Mouse (Mus musculus): Measurements from ENCODE around the gene Map3k3. TPM values are rescaled to one million over a fixed set of nuclear protein-coding genes. Genes with fewer than 3 reads are reported as not detected.

Gene Map3k3
- polyA plus RNA-seq, 1 experiment = 3.5 TPM

DNA sequence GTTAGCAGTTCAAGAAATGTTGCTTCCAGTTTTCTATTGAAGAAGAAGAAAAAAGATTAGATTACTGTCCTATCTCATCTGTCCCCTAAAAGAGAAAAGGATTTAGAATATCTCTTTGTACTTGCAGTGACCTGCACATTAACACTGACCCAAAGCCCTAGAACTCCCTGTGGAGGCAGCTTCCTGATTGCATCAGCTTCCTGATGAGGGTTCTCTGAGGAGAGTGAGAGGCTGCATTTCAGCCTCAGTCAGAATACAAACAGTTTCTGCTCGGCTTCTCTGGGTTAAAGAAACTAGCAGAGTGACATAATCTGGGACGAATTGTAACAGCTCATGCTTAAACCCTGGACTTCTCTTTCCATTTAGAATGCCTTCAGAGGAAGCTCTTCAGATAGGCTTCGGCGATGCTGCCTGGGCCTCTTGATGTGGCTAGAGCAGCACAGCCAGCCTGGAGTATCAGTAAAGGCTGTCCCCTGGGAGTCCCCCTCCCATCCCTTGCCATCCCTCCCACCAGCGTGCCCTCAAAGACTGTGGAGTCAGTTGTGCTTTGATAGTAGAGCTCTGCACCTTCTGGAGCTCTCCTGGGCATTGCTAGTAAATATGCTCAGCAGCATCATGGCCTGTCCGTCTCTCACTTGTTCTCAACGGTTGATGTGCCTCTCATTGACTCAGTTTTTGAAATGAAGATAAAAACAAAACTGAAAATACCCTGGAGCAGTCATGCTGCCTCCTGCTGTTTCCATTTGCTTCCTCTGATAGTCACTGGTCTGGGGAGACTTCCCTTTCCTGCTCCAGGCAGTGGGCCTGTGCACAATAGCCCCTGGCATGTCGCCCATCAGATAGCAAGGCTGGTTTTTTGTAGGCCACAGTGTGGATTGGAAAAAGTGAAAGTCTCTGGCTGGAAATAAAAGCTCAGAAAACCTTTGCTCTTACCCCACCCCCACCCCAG lies 50.4 kb downstream of the Map3k3 start:
- peak; percentile 39 for TF ChIP-seq GATA1 (IDR thresholded peaks at IDR 0.05; ENCODE audit: low read length)

DNA sequence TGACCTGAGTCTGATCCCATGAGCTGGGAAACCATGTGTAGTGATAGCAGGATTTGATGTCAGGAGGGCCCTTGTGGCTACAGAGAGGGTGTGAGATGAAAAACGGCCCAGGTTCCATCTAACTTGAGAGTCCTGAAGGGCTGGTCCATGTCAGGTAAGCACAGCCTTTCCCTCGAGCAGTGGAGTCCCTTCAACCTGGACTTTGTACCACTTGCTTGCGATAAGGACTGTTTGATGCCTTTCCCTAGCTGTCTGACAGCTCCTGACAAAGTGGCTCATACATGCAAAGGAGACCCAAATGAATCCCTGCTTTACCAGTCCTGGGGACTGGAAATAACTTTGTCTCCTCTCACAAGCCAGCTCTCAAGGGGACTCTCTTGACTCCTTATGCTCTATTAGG lies 66.8 kb downstream of the Map3k3 start:
- TF ChIP-seq GATA1 (IDR thresholded peaks at IDR 0.05; ENCODE audit: low read length) = no peak

DNA sequence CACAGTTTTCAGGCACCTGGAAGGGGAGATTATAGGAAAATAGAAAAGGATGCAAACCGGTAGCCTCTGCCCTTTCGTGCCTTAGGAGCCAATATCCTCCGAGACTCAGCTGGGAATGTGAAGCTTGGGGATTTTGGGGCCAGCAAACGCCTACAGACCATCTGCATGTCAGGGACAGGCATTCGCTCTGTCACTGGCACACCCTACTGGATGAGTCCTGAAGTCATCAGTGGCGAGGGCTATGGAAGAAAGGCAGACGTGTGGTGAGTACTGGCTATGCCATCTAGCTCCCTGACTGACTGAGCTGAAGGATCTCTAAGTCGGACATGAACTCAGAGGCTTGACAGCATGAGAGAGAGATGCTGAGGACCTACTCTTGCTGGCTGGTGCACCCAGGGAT lies 67.7 kb downstream of the Map3k3 start:
- TF ChIP-seq GATA1 (IDR thresholded peaks at IDR 0.05; ENCODE audit: low read length) = no peak

DNA sequence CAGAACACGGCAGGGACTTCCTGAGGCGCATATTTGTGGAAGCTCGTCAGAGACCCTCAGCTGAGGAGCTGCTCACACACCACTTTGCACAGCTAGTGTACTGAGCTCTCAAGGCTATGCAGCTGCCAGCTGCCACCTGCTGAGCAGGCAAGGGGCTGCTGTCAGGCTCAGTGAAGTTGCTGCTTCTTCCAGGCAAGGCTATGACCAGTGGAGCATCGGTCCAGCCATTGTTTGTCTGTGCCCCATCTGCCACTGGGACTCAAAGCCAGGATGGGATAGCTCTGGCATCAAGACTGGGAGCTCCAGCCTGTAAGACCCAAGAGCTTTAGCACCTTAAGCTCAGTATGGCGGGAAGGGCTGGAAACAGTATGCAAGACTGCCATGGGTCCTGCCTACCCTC lies 69.7 kb downstream of the Map3k3 start:
- no peak for TF ChIP-seq GATA1 (IDR thresholded peaks at IDR 0.05; ENCODE audit: low read length)

DNA sequence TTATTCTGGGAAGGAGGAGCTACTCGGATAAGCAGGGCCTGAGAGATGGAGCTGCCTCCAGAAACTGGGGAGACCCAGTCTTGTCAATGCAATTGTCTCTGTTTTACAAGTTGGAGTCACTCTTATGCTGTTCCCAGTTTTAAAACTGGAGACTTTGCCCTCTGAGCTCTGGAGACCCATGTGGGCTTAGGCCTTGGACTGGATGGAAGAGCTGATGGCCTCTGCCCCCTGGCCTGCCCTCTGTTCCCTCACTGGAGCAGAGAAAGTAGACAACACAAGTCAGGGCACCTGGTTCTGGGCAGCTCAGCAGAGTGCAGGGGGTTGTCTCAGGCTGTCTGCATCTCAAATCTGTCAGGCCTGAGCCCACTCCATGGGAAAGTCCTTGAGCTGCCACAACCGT lies 70.4 kb downstream of the Map3k3 start:
- TF ChIP-seq GATA1 (IDR thresholded peaks at IDR 0.05; ENCODE audit: low read length) = no peak

DNA sequence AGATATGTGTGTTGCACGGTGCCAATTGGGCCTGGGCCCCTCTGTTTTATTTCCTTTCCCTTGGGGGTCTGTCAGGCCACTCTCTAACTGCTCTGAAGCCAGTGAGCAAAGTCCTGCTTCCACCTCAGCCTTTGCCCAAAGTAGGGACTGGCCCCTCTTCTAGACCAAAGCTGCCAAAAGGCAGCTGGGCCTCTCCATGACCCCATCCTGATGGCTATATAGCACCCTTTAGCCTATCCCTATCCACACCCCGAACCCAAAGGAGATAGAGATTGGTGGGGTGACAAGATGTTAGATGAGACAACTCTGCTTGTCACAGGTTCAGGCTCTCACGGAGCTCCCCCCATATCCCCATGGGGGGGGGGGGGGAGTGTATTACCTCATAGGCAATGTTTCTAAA lies 71.3 kb downstream of the Map3k3 start:
- TF ChIP-seq GATA1 (IDR thresholded peaks at IDR 0.05; ENCODE audit: low read length) = no peak

DNA sequence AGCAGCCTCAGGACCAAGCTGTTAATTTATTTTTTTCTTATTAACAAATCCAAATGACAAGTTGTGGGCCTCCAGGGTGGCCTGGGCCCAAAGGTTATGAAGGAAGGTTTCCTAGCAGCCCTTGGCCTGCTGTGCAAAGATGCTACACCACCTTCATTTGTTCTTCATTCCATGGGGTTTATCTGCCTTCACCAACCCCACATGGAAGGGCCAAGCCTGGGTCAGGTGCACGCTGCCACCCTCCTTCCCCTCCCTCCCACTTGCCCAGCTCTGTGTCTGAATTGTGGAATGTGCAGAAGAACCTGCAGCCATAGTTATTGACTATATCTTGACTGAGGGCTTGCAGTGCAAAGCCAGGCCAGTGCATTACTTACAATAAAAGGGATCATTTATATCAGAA lies 71.8 kb downstream of the Map3k3 start:
- TF ChIP-seq GATA1 (IDR thresholded peaks at IDR 0.05; ENCODE audit: low read length) = no peak

DNA sequence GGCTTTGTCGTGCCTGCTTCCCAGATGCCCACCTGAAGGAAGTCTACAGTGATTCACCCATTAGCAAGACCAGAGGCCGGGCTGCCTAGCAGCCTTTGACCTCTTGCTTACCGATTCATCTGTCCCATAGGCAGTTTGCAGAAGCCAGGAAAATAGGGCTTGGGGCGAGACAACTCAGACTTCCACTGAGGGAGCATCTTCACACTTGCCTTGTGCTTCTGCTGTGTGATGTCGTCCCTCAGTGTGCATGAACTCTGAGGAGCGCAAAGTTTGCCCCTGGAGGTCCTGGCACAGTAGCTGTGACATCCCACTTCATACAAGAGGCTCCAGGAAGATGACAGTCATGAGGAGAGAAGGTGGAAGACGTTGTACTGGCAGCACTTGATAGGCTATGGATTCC lies 72.7 kb downstream of the Map3k3 start:
- TF ChIP-seq GATA1 (IDR thresholded peaks at IDR 0.05; ENCODE audit: low read length) = no peak

DNA sequence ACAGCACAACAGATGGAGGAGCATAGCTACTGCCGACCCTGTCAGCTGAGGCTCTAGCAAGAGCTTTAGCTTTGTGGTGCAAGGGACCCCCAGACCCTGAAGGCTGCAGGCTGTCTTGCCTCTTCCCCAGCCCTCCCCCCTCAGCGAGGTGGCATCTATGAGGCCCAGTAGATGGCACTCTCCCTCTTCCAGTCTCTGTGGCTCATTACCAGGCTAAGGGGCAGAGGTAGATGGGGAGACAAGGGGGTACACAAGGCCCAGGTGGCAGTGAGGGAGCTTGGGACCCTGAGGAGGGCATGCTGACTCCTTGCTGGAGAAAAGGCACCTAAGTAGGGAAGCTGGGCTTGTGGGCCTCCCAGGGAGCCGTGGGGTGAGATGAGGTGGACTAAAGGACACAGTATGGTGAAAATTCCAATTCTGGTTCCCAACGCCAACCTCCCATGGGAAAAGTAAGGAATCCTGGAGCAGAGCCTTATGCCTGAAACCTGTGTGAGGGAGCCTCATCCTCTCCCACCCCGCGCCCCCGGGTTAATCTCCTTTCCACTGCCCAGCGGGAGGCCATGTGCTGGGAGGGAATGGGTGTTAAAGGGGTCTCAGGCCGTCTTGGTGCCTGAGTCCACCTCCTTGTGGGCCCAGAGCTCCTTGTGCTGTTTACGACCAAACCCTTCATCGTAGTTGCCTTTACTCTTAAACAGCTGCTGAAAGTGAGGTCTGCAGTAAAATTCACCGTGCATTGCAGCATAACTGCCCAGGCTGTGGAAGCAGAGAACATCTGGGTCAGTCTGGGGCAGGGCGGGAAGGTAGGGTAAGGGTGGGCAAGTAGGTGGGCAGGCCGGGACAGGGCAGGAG lies 73.9 kb downstream of the Map3k3 start:
- TF ChIP-seq GATA1 (IDR thresholded peaks at IDR 0.05; ENCODE audit: low read length) = no peak

DNA sequence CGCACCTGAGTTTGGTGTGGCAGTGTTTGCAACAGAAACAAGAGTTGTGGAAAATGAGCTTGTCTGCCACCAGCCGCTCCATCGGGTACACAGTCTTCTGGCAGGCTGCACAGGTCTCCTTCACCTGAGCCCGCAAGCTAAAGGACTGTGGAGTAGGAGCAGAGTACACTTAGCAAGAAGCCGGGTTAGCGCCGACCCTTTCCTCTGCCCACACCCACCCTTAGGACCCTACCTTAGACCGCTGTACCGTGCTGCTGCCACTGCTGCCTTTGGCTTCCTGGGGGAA lies 74.5 kb downstream of the Map3k3 start:
- TF ChIP-seq GATA1 (IDR thresholded peaks at IDR 0.05; ENCODE audit: low read length) = no peak

DNA sequence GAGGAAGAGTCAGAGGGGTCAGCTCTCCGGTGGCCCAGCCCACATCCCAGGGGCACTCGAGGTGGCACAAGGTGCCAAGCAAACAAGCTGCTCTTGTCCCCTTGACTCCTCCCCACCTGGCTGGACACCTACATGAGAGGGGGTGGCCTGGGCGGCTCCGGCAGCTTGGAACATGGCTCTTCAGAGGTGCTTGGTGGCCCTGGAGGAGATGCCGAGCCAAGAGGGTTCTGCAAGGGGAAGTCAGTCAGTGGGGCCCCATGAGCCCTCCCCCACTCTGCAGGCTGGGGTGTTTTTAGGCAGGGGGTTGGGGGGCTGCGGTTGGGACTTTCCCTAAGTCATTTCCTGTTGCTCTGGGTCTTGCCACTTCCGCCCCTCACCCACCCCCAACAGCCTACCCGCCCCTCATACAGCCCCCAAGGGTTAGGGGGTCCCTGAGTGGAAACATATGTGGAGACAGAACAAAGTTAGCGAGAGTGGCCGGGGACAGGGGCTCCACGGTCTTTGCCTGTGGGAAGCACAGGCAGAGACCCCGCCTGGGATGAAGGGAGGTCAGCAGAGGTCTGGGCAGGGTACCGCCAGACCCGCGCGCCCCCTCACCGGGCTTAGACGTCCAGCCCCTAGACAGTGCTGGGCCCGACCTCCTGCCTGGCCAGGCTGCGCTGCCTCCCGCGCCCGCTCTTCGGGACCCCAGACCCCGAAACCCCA lies 75.0 kb downstream of the Map3k3 start:
- no peak for TF ChIP-seq GATA1 (IDR thresholded peaks at IDR 0.05; ENCODE audit: low read length)

DNA sequence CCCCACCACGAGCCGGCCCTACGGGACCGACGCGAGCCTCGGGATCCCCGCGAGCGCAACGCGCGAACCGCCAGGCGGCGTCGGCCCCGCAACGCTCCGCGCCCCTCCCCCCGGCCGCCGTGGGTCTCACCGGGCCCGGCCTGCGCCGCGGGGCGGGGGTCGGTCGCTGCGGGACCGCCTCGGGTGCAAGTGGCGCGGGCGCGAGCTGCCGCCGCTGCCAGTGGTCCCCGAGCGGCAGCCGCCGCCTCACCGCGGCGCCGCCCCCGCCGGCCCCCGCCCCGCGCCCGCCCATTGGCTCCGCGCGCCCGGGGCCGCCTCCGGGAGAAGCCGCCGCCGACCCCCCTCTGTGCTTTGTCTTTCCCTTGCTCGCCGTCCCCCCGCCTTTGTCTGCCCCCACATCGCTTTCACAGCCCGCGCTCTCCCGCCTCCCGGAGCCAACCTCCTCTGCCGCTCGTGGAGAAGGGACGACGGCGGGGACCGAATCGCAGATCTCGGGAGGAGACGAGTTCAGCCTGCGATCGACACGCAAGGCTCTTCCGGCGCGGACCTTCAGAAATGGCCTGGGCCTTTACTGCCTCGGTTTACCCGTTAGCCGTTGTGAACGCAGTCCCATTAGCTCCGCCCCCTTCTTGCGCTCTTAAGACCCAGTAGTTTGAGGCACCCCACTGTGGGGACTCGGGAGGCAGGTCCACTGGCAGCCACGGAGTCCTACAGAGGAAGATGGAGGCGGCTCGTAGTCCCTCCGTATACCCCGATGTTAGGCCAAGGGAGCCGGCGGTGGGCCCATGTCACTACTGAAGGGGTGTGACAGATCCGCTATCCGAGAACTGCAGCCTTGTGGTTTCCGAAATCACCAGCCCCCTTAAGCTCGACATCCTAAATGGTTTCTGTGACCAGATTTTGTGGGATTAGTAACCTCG lies 75.8 kb downstream of the Map3k3 start:
- TF ChIP-seq GATA1 (IDR thresholded peaks at IDR 0.05; ENCODE audit: low read length) = no peak

DNA sequence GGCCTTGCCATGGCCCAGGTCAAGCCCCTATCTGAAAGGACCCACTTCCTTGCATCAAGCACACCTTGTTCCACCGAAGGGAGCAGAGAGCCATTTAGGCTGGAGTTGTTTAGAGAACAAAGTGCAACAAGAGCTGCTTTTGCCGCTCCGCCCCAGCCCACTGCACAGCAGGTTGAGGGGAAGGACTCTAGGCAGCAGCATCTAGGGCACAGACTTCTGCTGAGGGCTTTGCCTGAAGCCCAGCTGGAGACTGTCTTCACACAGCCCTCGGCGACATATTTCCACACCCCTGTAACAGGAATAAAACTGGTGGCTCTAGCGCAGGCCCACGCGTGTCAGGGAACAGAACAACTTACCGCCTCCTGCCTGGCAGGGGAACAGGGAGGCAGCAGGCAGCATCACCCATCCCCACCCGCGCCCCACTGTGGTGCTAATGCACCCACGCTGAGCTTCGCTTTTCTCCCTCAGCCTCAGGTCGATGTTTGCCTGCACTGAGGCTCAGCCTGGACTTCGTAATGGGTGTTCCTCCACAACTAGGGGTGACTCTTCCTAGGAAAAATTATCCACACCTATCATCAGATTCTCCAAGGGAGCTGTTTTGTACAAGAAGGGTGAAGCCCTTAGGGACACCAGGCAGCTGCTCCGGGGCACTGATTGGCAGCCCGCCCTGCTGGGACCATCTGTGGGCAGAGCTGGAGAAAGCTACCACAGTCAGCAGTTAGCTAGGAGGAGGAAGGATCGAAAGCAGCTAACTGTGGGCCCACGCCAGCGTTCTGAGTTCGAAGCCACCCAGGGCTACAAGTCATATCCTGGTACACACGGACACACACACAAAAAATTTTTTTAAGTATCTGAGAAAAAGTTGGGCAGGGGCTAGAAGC lies 76.7 kb downstream of the Map3k3 start, which contains the start of the genes Gm10840 and Limd2:
Gene Gm10840 (plus strand): TSS at position 10 of the 881 bp plus-strand sequence.
Gene Limd2 (minus strand): TSS at position 20 of the 881 bp plus-strand sequence.
- TF ChIP-seq GATA1 (IDR thresholded peaks at IDR 0.05; ENCODE audit: low read length) = no peak

DNA sequence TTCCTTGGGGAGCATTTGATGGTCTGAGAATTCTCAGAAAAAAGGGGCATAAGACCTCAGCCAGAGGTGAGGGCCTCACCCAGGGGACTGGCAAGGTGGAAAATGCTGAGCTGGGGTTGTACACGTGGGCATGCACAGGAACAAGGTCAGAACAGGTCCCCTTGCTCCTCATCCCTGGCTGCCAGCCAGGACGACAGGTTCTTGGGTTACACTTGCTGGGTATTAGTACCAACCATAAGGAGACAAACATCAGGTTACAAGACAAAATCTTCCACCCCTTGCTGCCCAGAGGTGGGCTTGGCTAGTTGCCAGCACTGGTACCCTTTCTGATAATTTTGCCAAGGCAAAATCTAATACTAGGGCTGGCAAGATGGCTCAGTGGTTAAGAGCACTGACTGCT lies 77.8 kb downstream of the Map3k3 start:
- TF ChIP-seq GATA1 (IDR thresholded peaks at IDR 0.05; ENCODE audit: low read length) = no peak

Measured in G1E-ER4 (cell line).